Comparison of ENCODE assay signal across 8 mouse cellular contexts in genomic region chr4:133197355-133197754, GRCm38 (mm10). TPM values are rescaled to one million over a fixed set of nuclear protein-coding genes. Genes with fewer than 3 reads are reported as not detected.
A peak's percentile ranks its signal among the peaks of the same experiment; 100 is the strongest.
DNase-seq lines count a peak whose midpoint lies in the region; ATAC-seq lines count a peak whose summit lies in the region.
"Had no signal": no experiment of that assay in that cellular context is flagged by ENCODE, and none has a peak within 500 bp of the region (broad histone marks: within the 10 kb centered on the region; RNA-seq: fewer than 3 reads in every experiment).

No protein-coding gene starts in this region.

- no peaks in the 10 kb centered on the region for H3K9me3 ChIP-seq in forebrain, embryonic 11.5 days (ENCODE audit: control insufficient read depth, low read length)
- no peaks in the 10 kb centered on the region for H3K9me3 ChIP-seq in hindbrain, embryonic 16.5 days (ENCODE audit: control insufficient read depth, low read length)
- no peaks in the 10 kb centered on the region for H3K9me3 ChIP-seq in neural tube, embryonic 14.5 days (ENCODE audit: control insufficient read depth, low read length)

- no peaks in the 10 kb centered on the region; the same call in 1 of the 2 replicates for H3K27me3 ChIP-seq in forebrain, embryonic 11.5 days (ENCODE audit: control insufficient read depth, insufficient read depth, low read length)
- H3K27me3 ChIP-seq in hindbrain, embryonic 16.5 days (replicated peaks; ENCODE audit: control insufficient read depth, insufficient read depth, low read length) = no peaks in the 10 kb centered on the region
- no peaks in the 10 kb centered on the region for H3K27me3 ChIP-seq in neural tube, embryonic 14.5 days (ENCODE audit: control insufficient read depth, insufficient read depth, low read length)

- ATAC-seq in forebrain, embryonic 11.5 days (replicated peaks; ENCODE audit: low FRiP score) = 0 out of 2 replicates have a peak, but pooled peaks have one; percentile 19
- ATAC-seq in hindbrain, embryonic 16.5 days = peak; percentile 6; the same call in 1 of the 2 replicates
- ATAC-seq in neural tube, embryonic 14.5 days (ENCODE audit: low read depth) = peak; percentile 28; the same call in 1 of the 2 replicates
- no peak for ATAC-seq in CD4-positive, CD25-positive, alpha-beta regulatory T cell, adult 4 months

- no peak overlapping the region for H3K4me3 ChIP-seq in forebrain, embryonic 11.5 days (ENCODE audit: low read depth, low read length)
- no peak overlapping the region for H3K4me3 ChIP-seq in hindbrain, embryonic 16.5 days (ENCODE audit: low read length)
- no peak overlapping the region for H3K4me3 ChIP-seq in neural tube, embryonic 14.5 days (ENCODE audit: low read depth, low read length)
- H3K4me3 ChIP-seq: erythroblast, embryonic 14.5 days had no signal

- intact Hi-C loops in left cerebral cortex, postnatal 4 days (cut with DNase I) = no loop called here

- peaks cover 35% of the 10 kb centered on the region for H3K4me1 ChIP-seq in forebrain, embryonic 11.5 days (replicated peaks; ENCODE audit: control insufficient read depth, insufficient read depth, low read length)
- H3K4me1 ChIP-seq in hindbrain, embryonic 16.5 days (ENCODE audit: control insufficient read depth, insufficient read depth, low read depth, low read length) = peaks cover 49% of the 10 kb centered on the region
- peaks cover 42% of the 10 kb centered on the region for H3K4me1 ChIP-seq in neural tube, embryonic 14.5 days (ENCODE audit: control insufficient read depth, insufficient read depth, low read length)

- H3K27ac ChIP-seq in forebrain, embryonic 11.5 days (ENCODE audit: low read depth, low read length) = peak overlapping the region; percentile 81
- peak overlapping the region; percentile 88 for H3K27ac ChIP-seq in hindbrain, embryonic 16.5 days (ENCODE audit: low read depth, low read length)
- peak overlapping the region; percentile 81 for H3K27ac ChIP-seq in neural tube, embryonic 14.5 days (ENCODE audit: low read depth, low read length)

- no peak overlapping the region for H3K4me2 ChIP-seq in forebrain, embryonic 11.5 days (ENCODE audit: low read depth, low read length, severe bottlenecking)
- H3K4me2 ChIP-seq in hindbrain, embryonic 16.5 days (ENCODE audit: low read length) = no peak overlapping the region; the same call in 1 of the 2 replicates
- no peak overlapping the region for H3K4me2 ChIP-seq in neural tube, embryonic 14.5 days (ENCODE audit: low read depth, low read length)

- H3K36me3 ChIP-seq in forebrain, embryonic 11.5 days (ENCODE audit: control insufficient read depth, insufficient read depth, low read length) = peaks cover 5% of the 10 kb centered on the region
- peaks cover 12% of the 10 kb centered on the region for H3K36me3 ChIP-seq in hindbrain, embryonic 16.5 days (ENCODE audit: control insufficient read depth, insufficient read depth, low read length)
- H3K36me3 ChIP-seq in neural tube, embryonic 14.5 days (ENCODE audit: control insufficient read depth, insufficient read depth, low read length) = peaks cover 10% of the 10 kb centered on the region

- DNase-seq in left cerebral cortex, postnatal 4 days = peak; percentile 56
- DNase-seq in left cerebral cortex, adult 8-10 months (ENCODE audit: low spot score in 2 of 2) = no peak
- peak; percentile 59 for DNase-seq in forebrain, embryonic 11.5 days (ENCODE audit: low spot score)
- no peak for DNase-seq in retina, embryonic 14.5 days (ENCODE audit: low spot score)

- H3K9ac ChIP-seq in forebrain, embryonic 11.5 days (ENCODE audit: low read length) = peak overlapping the region; percentile 37
- H3K9ac ChIP-seq in hindbrain, embryonic 16.5 days (ENCODE audit: low read depth, low read length) = peak overlapping the region; percentile 47
- peak overlapping the region; percentile 7; the same call in 1 of the 2 replicates for H3K9ac ChIP-seq in neural tube, embryonic 14.5 days (replicated peaks; ENCODE audit: low read depth, low read length)

- 8% methylated on average over 5 of the region's 5 CpGs for WGBS in forebrain, embryonic 11.5 days
- WGBS in hindbrain, embryonic 16.5 days = 6% methylated on average over 5 of the region's 5 CpGs
- WGBS in neural tube, embryonic 14.5 days = 8% methylated on average over 5 of the region's 5 CpGs

RNA-seq across cellular contexts. Expression of gene Cd164l2, which starts 14.6 kb away (rescaled TPM):
- 1 to 10 TPM in 1 of 2 experiments, under 1 TPM in 1; 0.72 to 1.8 TPM for total RNA-seq in left cerebral cortex, postnatal 4 days (2021)
- total RNA-seq in left cerebral cortex, adult 8-10 months (2022) = 1 to 10 TPM; 3.7 to 6.9 (median 3.8) TPM
- not detected in 2 replicates for polyA plus RNA-seq in forebrain, embryonic 11.5 days (2014; fragmentation: Nextera tagmentation; extraction: Ambion mirVana)
- polyA plus RNA-seq in hindbrain, embryonic 16.5 days (2015; fragmentation: Nextera tagmentation; extraction: Ambion mirVana) = 5.6 and 8.3 TPM in 2 replicates
- polyA plus RNA-seq in neural tube, embryonic 14.5 days (2014; fragmentation: Nextera tagmentation; extraction: Ambion mirVana) = 0.82 and 2.0 TPM in 2 replicates
- polyA plus RNA-seq in CD4-positive, CD25-positive, alpha-beta regulatory T cell, adult 4 months (2017; shearing (Covaris generic)) = under 1 TPM in 1 of 2 experiments, not detected in 1; 0.54 TPM
- polyA plus RNA-seq: erythroblast, embryonic 14.5 days had no signal

RNA-seq across cellular contexts. Expression of gene Gpr3, which starts 15.0 kb away (rescaled TPM):
- total RNA-seq in left cerebral cortex, postnatal 4 days (2021) = 1 to 10 TPM; 2.0 to 2.1 TPM
- 1 to 10 TPM; 6.0 to 9.0 (median 6.9) TPM for total RNA-seq in left cerebral cortex, adult 8-10 months (2022)
- 0.37 TPM in 1 of 2 replicates, not detected in the other for polyA plus RNA-seq in forebrain, embryonic 11.5 days (2014; fragmentation: Nextera tagmentation; extraction: Ambion mirVana)
- 2.5 TPM in 2 replicates for polyA plus RNA-seq in hindbrain, embryonic 16.5 days (2015; fragmentation: Nextera tagmentation; extraction: Ambion mirVana)
- polyA plus RNA-seq in neural tube, embryonic 14.5 days (2014; fragmentation: Nextera tagmentation; extraction: Ambion mirVana) = 2.4 and 2.5 TPM in 2 replicates
- polyA plus RNA-seq in CD4-positive, CD25-positive, alpha-beta regulatory T cell, adult 4 months (2017; shearing (Covaris generic)) = not detected
- polyA plus RNA-seq: erythroblast, embryonic 14.5 days had no signal

RNA-seq across cellular contexts. Expression of gene Map3k6, which starts 43.3 kb away (rescaled TPM):
- total RNA-seq in left cerebral cortex, postnatal 4 days (2021) = 1 to 10 TPM; 3.0 to 3.3 TPM
- 1 to 10 TPM; 3.6 to 6.6 (median 5.8) TPM for total RNA-seq in left cerebral cortex, adult 8-10 months (2022)
- polyA plus RNA-seq in forebrain, embryonic 11.5 days (2014; fragmentation: Nextera tagmentation; extraction: Ambion mirVana) = 1.2 and 3.0 TPM in 2 replicates
- 2.6 and 4.2 TPM in 2 replicates for polyA plus RNA-seq in hindbrain, embryonic 16.5 days (2015; fragmentation: Nextera tagmentation; extraction: Ambion mirVana)
- 2.6 and 2.9 TPM in 2 replicates for polyA plus RNA-seq in neural tube, embryonic 14.5 days (2014; fragmentation: Nextera tagmentation; extraction: Ambion mirVana)
- under 1 TPM in 1 of 2 experiments, not detected in 1; 0.62 TPM for polyA plus RNA-seq in CD4-positive, CD25-positive, alpha-beta regulatory T cell, adult 4 months (2017; shearing (Covaris generic))

Comparison
In these comparisons a context has a peak if more than half of its experiments do, and no peak if none do; other contexts are left out.
1. DNase-seq: peak in left cerebral cortex, postnatal 4 days (single experiment) and forebrain, embryonic 11.5 days (single experiment); none in left cerebral cortex, adult 8-10 months (0 of 2) and retina, embryonic 14.5 days (single experiment).
2. Peak in every context shown above with its lines, with median percentiles within 50 percentile points of each other: H3K27ac ChIP-seq and H3K9ac ChIP-seq.